ENCODE assay signal across 16 mouse cellular contexts in the genomic region with DNA sequence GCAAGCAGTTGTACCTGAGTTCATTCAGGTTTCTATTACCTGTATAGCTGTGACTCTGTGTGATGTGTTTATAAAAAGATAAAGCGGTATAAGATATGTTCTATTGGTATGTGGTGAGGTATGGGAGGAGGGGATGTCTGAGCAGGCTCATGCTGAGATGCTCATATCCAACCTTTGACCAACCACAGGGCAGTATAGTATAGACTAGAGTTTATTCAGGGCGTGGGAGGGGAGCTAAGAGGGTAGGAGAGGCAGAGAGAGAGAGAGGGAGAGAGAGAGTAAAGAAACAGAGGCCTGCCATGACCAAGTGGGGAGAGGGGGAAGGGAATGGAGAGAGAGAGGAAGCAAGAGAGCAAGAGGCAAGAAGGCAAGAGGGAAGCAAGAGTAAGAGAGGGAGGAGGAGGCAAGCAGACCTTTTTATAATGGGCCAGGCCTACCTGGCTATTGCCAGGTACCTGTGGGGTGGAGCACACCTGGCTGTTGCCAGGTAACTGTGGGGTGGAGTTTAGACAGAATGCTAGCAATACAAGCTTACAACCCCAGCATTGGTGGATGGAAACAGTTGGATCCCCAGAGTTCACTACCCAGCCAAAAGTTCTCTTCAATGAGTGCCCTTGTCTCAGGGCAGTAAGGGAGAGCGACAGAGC.
DNase-seq lines count a peak whose midpoint lies in the region; ATAC-seq and TF ChIP-seq lines count a peak whose summit lies in the region.
"Had no signal": no experiment of that assay in that cellular context is flagged by ENCODE, and none has a peak within 500 bp of the region (broad histone marks: within the 10 kb centered on the region; RNA-seq: fewer than 3 reads in every experiment).

No protein-coding gene starts in this region.

- peaks cover 9% of the 10 kb centered on the region; the same call in 1 of the 2 replicates for H3K4me1 ChIP-seq in kidney, adult 2 months (ENCODE audit: control insufficient read depth, insufficient read depth, low read length)
- peaks cover 6% of the 10 kb centered on the region for H3K4me1 ChIP-seq in ES-Bruce4 (ENCODE audit: control insufficient read depth, insufficient read depth, low read length)
- peaks cover 0 to 9% of the 10 kb centered on the region in 2 experiments; a peak in 1 of 4 replicates for H3K4me1 ChIP-seq in ES-E14 (ENCODE audit: control insufficient read depth in 2 of 2, insufficient read depth in 2 of 2, low read length in 2 of 2, poor library complexity in 1 of 2)
- no peaks in the 10 kb centered on the region for H3K4me1 ChIP-seq in intestine, postnatal 0 days (replicated peaks; ENCODE audit: control insufficient read depth, insufficient read depth, low read length)

- no peak overlapping the region for H3K4me3 ChIP-seq in kidney, adult 2 months (ENCODE audit: insufficient read depth, low read depth, low read length)
- H3K4me3 ChIP-seq in ES-Bruce4 (ENCODE audit: low read depth, low read length) (no peak overlapping the region), ES-E14 (ENCODE audit: insufficient read depth in 1 of 2, low read depth in 1 of 2, low read length in 2 of 2, poor library complexity in 1 of 2, severe bottlenecking in 1 of 2) (no peak overlapping the region)
- H3K4me3 ChIP-seq in intestine, postnatal 0 days (ENCODE audit: low read depth, low read length): no peak overlapping the region

- H3K9me3 ChIP-seq in ES-Bruce4 (replicated peaks; ENCODE audit: control insufficient read depth, insufficient read depth, low read length, poor library complexity, severe bottlenecking) (no peaks in the 10 kb centered on the region), ES-E14 (ENCODE audit: control insufficient read depth, insufficient read depth, low read depth, low read length) (no peaks in the 10 kb centered on the region)
- H3K9me3 ChIP-seq in intestine, postnatal 0 days (ENCODE audit: control insufficient read depth): no peaks in the 10 kb centered on the region

- H3K27me3 ChIP-seq in kidney, adult 2 months (replicated peaks; ENCODE audit: control insufficient read depth, insufficient read depth, low read length): no peaks in the 10 kb centered on the region
- no peaks in the 10 kb centered on the region for H3K27me3 ChIP-seq in ES-Bruce4 (ENCODE audit: control insufficient read depth, insufficient read depth, low read length, poor library complexity, severe bottlenecking)
- no peaks in the 10 kb centered on the region for H3K27me3 ChIP-seq in intestine, postnatal 0 days (replicated peaks; ENCODE audit: control insufficient read depth, insufficient read depth, low read length)
- H3K27me3 ChIP-seq: CH12.LX had no signal

- TF ChIP-seq EP300 in ES-Bruce4 (IDR thresholded peaks at IDR 0.05; ENCODE audit: insufficient read depth, low read depth, low read length): no peak

- no peak for TF ChIP-seq CTCF in kidney, adult 2 months (conservative IDR thresholded peaks at IDR 0.05; ENCODE audit: insufficient read depth, insufficient read length, low read depth, low read length)
- no peak for TF ChIP-seq CTCF in ES-Bruce4 (IDR thresholded peaks at IDR 0.05; ENCODE audit: low read depth, low read length)
- no peak for TF ChIP-seq CTCF in intestine, postnatal 0 days (IDR thresholded peaks at IDR 0.05; ENCODE audit: low read depth)

- ATAC-seq in intestine, postnatal 0 days: 0 out of 2 replicates have a peak, but pooled peaks have one; percentile 44

- WGBS in kidney, adult 2 months: 80% methylated on average over 3 of the region's 3 CpGs
- 65% methylated on average over 3 of the region's 3 CpGs for WGBS in intestine, postnatal 0 days

- TF ChIP-seq POLR2A in kidney, adult 2 months (IDR thresholded peaks at IDR 0.05; ENCODE audit: low read depth, low read length): no peak
- no peak for TF ChIP-seq POLR2A in ES-Bruce4 (IDR thresholded peaks at IDR 0.05; ENCODE audit: insufficient read depth, low read length)

- H3K36me3 ChIP-seq in kidney, adult 2 months (ENCODE audit: control insufficient read depth, insufficient read depth, low read length): no peaks in the 10 kb centered on the region
- H3K36me3 ChIP-seq in ES-Bruce4 (ENCODE audit: control insufficient read depth, insufficient read depth, low read length, poor library complexity, severe bottlenecking): no peaks in the 10 kb centered on the region
- H3K36me3 ChIP-seq in ES-E14 (ENCODE audit: control insufficient read depth, insufficient read depth, low read length, poor library complexity, severe bottlenecking): no peaks in the 10 kb centered on the region
- H3K36me3 ChIP-seq in intestine, postnatal 0 days (ENCODE audit: control insufficient read depth, insufficient read depth): no peaks in the 10 kb centered on the region

- in situ Hi-C loops in ES-E14 (cut with MboI; ENCODE audit: low sequenced_read_pairs in 2 of 2, unreplicated experiment in 2 of 2): no loop called here

- DNase-seq in kidney, adult 2 months: no peak
- no peak for DNase-seq in kidney, postnatal 36 days
- DNase-seq in ES-E14 (ENCODE audit: low read depth, low spot score) (no peak), liver (no peak)
- no peak for DNase-seq in yolk sac, embryonic 10.5 days (ENCODE audit: low spot score)
- DNase-seq: cerebellum, adult 18-20 months; gastrocnemius, postnatal 25 days; heart, postnatal 36 days; midbrain, embryonic 14.5 days; right cerebral cortex, postnatal 14 days; thymus, postnatal 25 days had no signal

- no peak overlapping the region for H3K4me2 ChIP-seq in intestine, postnatal 0 days (replicated peaks; ENCODE audit: low read depth)
- H3K4me2 ChIP-seq: liver, embryonic 11.5 days had no signal

- peak overlapping the region; percentile 96 for H3K27ac ChIP-seq in kidney, adult 2 months (ENCODE audit: insufficient read depth, low read depth, low read length)
- H3K27ac ChIP-seq in ES-Bruce4 (ENCODE audit: insufficient read depth, low read length) (peak overlapping the region; percentile 38; the same call in 1 of the 2 replicates), ES-E14 (ENCODE audit: insufficient read depth, low read depth, low read length, poor library complexity, severe bottlenecking) (peak overlapping the region; percentile 12; the same call in 1 of the 2 replicates)
- no peak overlapping the region for H3K27ac ChIP-seq in intestine, postnatal 0 days (ENCODE audit: low read depth, low read length)
- H3K27ac ChIP-seq: macrophage had no signal

- no peak overlapping the region for H3K9ac ChIP-seq in ES-Bruce4 (ENCODE audit: low read depth, poor library complexity, severe bottlenecking)
- no peak overlapping the region for H3K9ac ChIP-seq in ES-E14 (ENCODE audit: insufficient read depth, low read depth, low read length, poor library complexity, severe bottlenecking)
- H3K9ac ChIP-seq in intestine, postnatal 0 days (ENCODE audit: low read depth, low read length): no peak overlapping the region

TF ChIP-seq in ES-E14, 5 proteins besides CTCF, POLR2A, EP300 and RAD21:
- TF ChIP-seq ZNF384 (IDR thresholded peaks at IDR 0.05; ENCODE audit: low read depth, low read length) (no peak), MAFK (IDR thresholded peaks at IDR 0.05; ENCODE audit: insufficient read depth, low read depth, low read length) (no peak)
TF ChIP-seq in ES-E14: peak in this region for 0.
